Mouse (Mus musculus): Measurements from ENCODE around the gene C2cd5. TPM values are rescaled to one million over a fixed set of nuclear protein-coding genes. Genes with fewer than 3 reads are reported as not detected.
"Not testable (repeated sequence)": the region's sequence is repeated elsewhere in the genome, so short reads cannot be mapped to it uniquely, and the experiment has no call there.

The C2cd5 gene
- polyA plus RNA-seq, 1 experiment from 2014 or later = 17.8 TPM

DNA sequence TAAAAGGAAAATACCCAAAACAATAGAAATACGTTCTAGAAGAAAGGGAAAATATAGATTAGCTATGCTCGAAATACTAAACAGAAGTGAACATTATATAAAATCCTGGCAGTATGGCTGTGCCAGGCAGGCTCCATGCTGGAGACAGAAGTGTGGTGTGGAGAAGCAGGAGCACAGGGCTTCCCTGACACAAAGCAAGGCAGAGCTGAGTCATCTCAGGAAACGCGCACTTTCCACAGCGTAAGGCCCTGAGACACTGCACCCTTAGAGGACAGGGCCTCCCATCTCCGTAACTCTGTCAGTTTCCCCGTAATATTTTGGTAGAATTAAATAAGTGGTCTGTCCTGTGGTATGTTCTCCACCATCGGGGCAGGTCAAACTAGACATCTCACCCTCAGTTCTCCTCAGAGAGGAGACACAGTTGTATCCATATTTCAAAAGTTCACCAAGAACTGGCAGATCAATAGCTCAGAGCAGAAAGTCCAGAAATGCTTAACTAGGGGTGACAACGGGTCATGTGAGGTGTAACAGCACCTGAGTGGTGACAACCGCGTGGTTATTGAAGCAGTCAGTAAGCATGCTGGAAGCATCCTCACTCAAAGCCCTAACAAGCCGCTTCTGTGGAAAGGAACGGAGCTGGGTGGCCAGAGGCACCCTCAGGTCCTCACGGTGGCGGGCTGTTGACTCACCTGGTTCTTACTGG, 87.3 kb downstream of the C2cd5 start:
- Histone ChIP-seq H3K4me2 (no peak overlapping the region), H3K4me1 (replicated peaks) (0 out of 2 replicates have a peak, but pooled peaks cover 3% of the 10 kb centered on the region), H3K27ac (replicated peaks) (no peak overlapping the region), H3K4me3 (replicated peaks) (no peak overlapping the region), H3K9ac (no peak overlapping the region), H3K36me3 (replicated peaks) (peaks cover 42% of the 10 kb centered on the region), H3K9me3 (replicated peaks) (no peaks in the 10 kb centered on the region), H3K27me3 (no peaks in the 10 kb centered on the region)
- WGBS (ENCODE audit: insufficient replicate concordance) = 85% methylated on average over 15 of the region's 15 CpGs
- peak; percentile 40; the same call in 1 of the 2 replicates for ATAC-seq (ENCODE audit: insufficient read depth)

GRCm38 (mm10) chr6:143008865-143009264, 91.1 kb downstream of the C2cd5 start:
- H3K4me2 ChIP-seq = no peak overlapping the region
- no peak overlapping the region for H3K9ac ChIP-seq
- H3K4me3 ChIP-seq (replicated peaks) = no peak overlapping the region
- 0 out of 2 replicates have a peak, but pooled peaks cover 3% of the 10 kb centered on the region for H3K4me1 ChIP-seq (replicated peaks)
- peaks cover 27% of the 10 kb centered on the region for H3K36me3 ChIP-seq (replicated peaks)
- H3K27ac ChIP-seq (replicated peaks) = no peak overlapping the region
- ATAC-seq (ENCODE audit: insufficient read depth) = no peak
- H3K9me3 ChIP-seq (replicated peaks) = no peaks in the 10 kb centered on the region
- WGBS (ENCODE audit: insufficient replicate concordance) = 83% methylated on average over 5 of the region's 5 CpGs
- no peaks in the 10 kb centered on the region for H3K27me3 ChIP-seq

- H3K4me3 ChIP-seq (replicated peaks); H3K4me2 ChIP-seq; H3K27ac ChIP-seq (replicated peaks); H3K36me3 ChIP-seq (replicated peaks); H3K4me1 ChIP-seq (replicated peaks); ATAC-seq (ENCODE audit: insufficient read depth); H3K27me3 ChIP-seq; H3K9ac ChIP-seq; H3K9me3 ChIP-seq (replicated peaks): not testable (repeated sequence)
- 80% methylated on average over 9 of the region's 9 CpGs for WGBS (ENCODE audit: insufficient replicate concordance)
Observed at GRCm38 (mm10) chr6:143005209-143005608, 94.7 kb downstream of the C2cd5 start.

DNA sequence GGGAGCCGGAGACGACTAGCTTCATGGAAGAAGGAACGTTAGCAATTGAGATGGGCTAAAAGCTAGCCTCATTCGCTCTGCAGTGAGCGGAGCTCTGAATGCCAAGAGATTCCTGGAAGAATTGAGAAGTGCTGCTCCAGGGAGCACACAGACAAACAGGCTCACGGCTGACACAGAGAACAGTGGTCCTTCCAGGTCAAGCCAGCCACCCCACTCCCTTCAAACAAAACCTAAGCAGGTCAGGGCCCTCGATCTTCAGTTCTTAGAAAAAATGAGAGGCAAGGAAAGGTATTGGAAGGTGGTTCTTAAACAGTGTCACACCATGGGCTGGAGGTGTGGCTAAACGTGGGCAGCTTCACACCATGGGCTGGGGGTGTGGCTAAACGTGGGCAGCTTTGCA, 95.1 kb downstream of the C2cd5 start:
- ATAC-seq (ENCODE audit: insufficient read depth) = no peak
- Histone ChIP-seq H3K9ac (no peak overlapping the region), H3K4me1 (replicated peaks) (no peaks in the 10 kb centered on the region), H3K4me2 (no peak overlapping the region), H3K27ac (replicated peaks) (no peak overlapping the region), H3K4me3 (replicated peaks) (no peak overlapping the region), H3K27me3 (no peaks in the 10 kb centered on the region), H3K9me3 (replicated peaks) (no peaks in the 10 kb centered on the region), H3K36me3 (replicated peaks) (no peaks in the 10 kb centered on the region)
- 73% methylated on average over 9 of the region's 9 CpGs for WGBS (ENCODE audit: insufficient replicate concordance)

DNA sequence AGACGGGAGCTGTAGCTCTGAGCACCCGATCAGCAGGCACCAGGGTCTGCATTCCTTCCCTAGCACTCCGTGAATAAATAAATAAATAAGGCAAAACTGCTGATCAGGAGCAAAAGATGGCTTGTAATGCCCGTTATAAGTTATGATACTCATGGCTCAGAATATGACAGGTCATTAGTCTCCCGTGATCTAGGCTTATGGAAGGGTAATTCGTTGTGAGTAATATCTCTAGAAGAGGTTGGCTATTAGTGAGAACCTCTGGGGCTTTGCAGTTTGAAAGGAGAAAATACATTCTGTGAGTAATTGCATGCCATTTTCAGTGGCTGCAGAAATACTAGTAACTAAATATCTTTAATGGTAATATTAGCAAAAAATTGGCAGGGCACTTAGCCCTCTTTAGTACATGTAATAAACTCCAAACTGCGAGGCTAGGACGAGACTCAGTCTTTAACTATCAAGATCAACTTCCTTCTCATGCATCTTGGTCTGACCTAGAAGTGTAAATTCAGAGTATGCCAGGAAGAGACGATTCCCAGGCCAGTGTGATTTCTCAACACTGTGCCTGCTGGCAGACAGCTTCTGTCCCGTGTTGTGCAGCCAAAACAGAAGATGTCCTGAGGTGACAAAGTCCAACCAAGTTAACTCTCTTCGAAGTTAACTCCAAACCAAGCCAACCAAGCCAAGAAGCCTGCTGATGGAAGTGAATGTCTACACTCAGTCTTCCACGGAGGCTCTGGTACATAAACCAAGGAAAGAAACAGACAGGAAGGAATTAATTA, 101.5 kb downstream of the C2cd5 start:
- Histone ChIP-seq H3K27me3 (no peaks in the 10 kb centered on the region), H3K36me3 (replicated peaks) (no peaks in the 10 kb centered on the region)
- WGBS (ENCODE audit: insufficient replicate concordance) = 41% methylated on average over 12 of the region's 12 CpGs

GRCm38 (mm10) chr6:142996887-142997286, 103.1 kb downstream of the C2cd5 start:
- Histone ChIP-seq H3K27ac (replicated peaks) (no peak overlapping the region), H3K4me2 (no peak overlapping the region), H3K4me1 (replicated peaks) (0 out of 2 replicates have a peak, but pooled peaks cover 3% of the 10 kb centered on the region), H3K9ac (no peak overlapping the region), H3K9me3 (replicated peaks) (no peaks in the 10 kb centered on the region), H3K36me3 (replicated peaks) (no peaks in the 10 kb centered on the region), H3K27me3 (no peaks in the 10 kb centered on the region), H3K4me3 (replicated peaks) (no peak overlapping the region)
- no peak for ATAC-seq (ENCODE audit: insufficient read depth)
- WGBS (ENCODE audit: insufficient replicate concordance) = 65% methylated on average over 3 of the region's 3 CpGs

More for the DNA sequence above, 101.5 kb downstream of the C2cd5 start:
- H3K4me2 ChIP-seq = no peak overlapping the region
- H3K9me3 ChIP-seq (replicated peaks) = no peaks in the 10 kb centered on the region
- no peak overlapping the region for H3K4me3 ChIP-seq (replicated peaks)
- no peak for ATAC-seq (ENCODE audit: insufficient read depth)
- no peak overlapping the region for H3K27ac ChIP-seq (replicated peaks)
- H3K4me1 ChIP-seq (replicated peaks) = 0 out of 2 replicates have a peak, but pooled peaks cover 3% of the 10 kb centered on the region
- no peak overlapping the region for H3K9ac ChIP-seq

DNA sequence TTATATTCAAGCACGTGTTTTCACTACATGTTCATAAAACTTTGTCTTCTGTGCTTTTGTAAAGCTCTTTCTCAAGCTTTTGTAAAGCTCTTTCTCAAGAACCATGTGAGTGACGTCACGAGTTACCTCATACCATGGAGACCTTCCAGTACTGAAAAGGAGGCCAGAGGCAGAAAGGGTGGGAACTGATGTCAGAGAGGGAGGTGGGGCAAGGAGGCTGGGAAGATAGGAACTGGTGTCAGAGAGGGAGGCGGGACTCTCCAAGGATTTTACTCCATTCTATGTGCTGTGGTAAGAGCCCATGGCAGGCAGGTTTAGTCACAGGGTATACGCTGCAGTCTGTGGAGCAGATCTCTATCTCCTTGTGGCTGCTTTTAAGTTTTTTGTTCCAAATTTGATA, 104.4 kb downstream of the C2cd5 start:
- no peaks in the 10 kb centered on the region for H3K36me3 ChIP-seq (replicated peaks)
- H3K27ac ChIP-seq (replicated peaks) = no peak overlapping the region
- ATAC-seq (ENCODE audit: insufficient read depth) = no peak

DNA sequence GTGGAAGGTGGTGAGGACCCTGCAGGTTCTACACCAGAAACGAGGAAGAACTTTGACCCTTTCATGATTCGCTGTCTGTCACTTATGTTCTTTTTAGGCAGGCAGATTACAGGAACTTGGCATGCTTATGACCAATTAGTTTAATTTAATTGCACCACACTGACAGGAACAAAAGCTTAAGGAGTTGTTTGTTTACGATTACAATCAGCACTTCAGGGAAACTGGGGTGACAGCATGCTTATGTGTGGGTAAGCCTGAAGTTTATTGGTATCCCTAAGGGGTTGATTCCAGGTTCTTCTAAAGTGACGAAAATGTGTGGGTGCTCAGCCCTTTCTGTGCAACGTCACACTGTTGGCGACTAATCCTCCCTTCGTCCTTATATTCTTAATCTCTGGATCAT, 105.1 kb downstream of the C2cd5 start:
- no peaks in the 10 kb centered on the region for H3K27me3 ChIP-seq
- no peak for ATAC-seq (ENCODE audit: insufficient read depth)
- WGBS (ENCODE audit: insufficient replicate concordance) = 47% methylated on average over 7 of the region's 7 CpGs
- H3K4me2 ChIP-seq = no peak overlapping the region
- no peaks in the 10 kb centered on the region for H3K36me3 ChIP-seq (replicated peaks)
- H3K4me1 ChIP-seq (replicated peaks) = 0 out of 2 replicates have a peak, but pooled peaks cover 3% of the 10 kb centered on the region
- no peaks in the 10 kb centered on the region for H3K9me3 ChIP-seq (replicated peaks)
- no peak overlapping the region for H3K27ac ChIP-seq (replicated peaks)
- no peak overlapping the region for H3K9ac ChIP-seq
- H3K4me3 ChIP-seq (replicated peaks) = no peak overlapping the region

More for the DNA sequence above, 104.4 kb downstream of the C2cd5 start:
- 0 out of 2 replicates have a peak, but pooled peaks cover 3% of the 10 kb centered on the region for H3K4me1 ChIP-seq (replicated peaks)
- H3K4me3 ChIP-seq (replicated peaks) = no peak overlapping the region
- no peak overlapping the region for H3K9ac ChIP-seq
- WGBS (ENCODE audit: insufficient replicate concordance) = 56% methylated on average over 5 of the region's 5 CpGs
- H3K27me3 ChIP-seq = no peaks in the 10 kb centered on the region
- no peak overlapping the region for H3K4me2 ChIP-seq
- H3K9me3 ChIP-seq (replicated peaks) = no peaks in the 10 kb centered on the region

DNA sequence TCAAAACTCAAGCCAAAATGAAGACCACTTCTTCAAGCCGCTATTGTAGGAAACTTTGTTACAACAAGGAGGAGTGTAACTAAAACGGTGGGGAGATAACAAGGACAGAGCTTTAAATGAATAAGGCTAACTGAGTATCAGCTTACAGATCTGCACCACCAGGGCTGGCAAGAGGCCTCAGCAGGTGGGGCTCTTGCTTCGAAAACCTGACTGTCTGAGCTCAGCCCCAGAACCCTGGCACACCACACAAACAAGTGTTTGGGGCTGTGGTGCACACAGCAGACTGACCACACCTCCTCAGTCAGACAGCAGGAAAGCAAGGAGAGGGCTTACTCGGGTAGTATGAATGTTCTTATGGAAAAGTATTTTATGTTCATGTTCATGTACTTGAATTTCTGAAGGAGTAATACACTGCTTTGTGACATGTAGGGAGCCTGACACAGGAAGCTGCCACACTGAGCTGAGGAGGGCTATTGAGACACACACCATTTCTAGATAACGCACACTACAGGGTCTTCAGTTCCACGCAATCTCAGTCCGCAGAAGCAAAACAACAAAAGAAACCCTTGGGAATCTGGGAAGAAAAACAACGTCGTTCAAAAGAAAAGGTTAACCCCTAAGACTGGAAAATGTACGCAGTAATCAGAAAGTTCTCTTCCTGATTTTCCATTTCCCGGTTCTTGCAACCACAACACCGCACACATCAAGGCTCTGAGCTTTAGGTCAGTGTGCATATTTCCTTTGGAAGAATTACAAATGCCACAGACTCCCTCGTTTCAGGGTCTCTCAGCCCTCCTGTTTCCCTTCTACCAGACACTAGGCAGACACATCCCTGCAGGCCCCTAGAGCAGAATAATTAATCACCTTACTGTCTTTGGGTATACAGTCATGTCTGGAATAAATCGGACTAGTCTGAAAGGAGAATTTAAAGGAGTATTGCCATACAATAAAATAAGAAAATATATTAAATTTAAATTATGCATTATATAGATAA, 105.9 kb downstream of the C2cd5 start:
- Histone ChIP-seq H3K4me2 (no peak overlapping the region), H3K36me3 (replicated peaks) (no peaks in the 10 kb centered on the region), H3K27ac (replicated peaks) (no peak overlapping the region), H3K9me3 (replicated peaks) (no peaks in the 10 kb centered on the region), H3K27me3 (no peaks in the 10 kb centered on the region), H3K4me1 (replicated peaks) (0 out of 2 replicates have a peak, but pooled peaks cover 3% of the 10 kb centered on the region), H3K9ac (no peak overlapping the region), H3K4me3 (replicated peaks) (no peak overlapping the region)
- ATAC-seq (ENCODE audit: insufficient read depth) = no peak
- 19% methylated on average over 14 of the region's 14 CpGs for WGBS (ENCODE audit: insufficient replicate concordance)

DNA sequence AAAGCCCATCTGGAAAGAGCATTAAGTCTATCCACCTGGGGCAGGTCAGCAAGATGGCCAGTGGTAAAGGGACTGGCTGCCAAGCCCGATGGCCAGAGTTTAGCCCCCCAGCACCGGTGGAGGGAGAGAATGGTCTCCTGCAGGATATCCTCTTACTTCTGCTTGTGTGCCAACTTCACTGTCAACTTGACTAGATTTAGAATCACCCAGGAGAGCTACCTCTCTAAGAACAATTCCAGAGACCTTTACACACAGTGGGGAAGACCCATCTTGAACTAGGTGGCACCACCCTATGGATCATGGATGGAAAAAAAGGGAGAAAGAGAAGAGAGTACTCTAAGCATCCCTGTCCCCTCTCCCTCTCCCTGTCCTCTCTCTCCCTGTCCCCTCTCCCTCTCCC, 107.0 kb downstream of the C2cd5 start:
- H3K27me3 ChIP-seq = no peaks in the 10 kb centered on the region
- H3K9me3 ChIP-seq (replicated peaks) = no peaks in the 10 kb centered on the region
- no peaks in the 10 kb centered on the region for H3K36me3 ChIP-seq (replicated peaks)
- H3K4me2 ChIP-seq = no peak overlapping the region
- H3K27ac ChIP-seq (replicated peaks) = no peak overlapping the region
- no peak overlapping the region for H3K4me3 ChIP-seq (replicated peaks)
- 0 out of 2 replicates have a peak, but pooled peaks cover 3% of the 10 kb centered on the region for H3K4me1 ChIP-seq (replicated peaks)
- ATAC-seq (ENCODE audit: insufficient read depth) = no peak
- 44% methylated on average over 2 of the region's 2 CpGs for WGBS (ENCODE audit: insufficient replicate concordance)
- H3K9ac ChIP-seq = no peak overlapping the region
